Mouse (Mus musculus) G1E (cell line): ENCODE results near the gene Acta2.

Experiments
- CTCF ChIP-seq: IDR thresholded peaks from 2 replicates; pipeline ENCODE4 v1.5.1; 2012; ENCODE audit warnings: low read depth, low read length, inconsistent platforms, mixed read lengths
- GATA1 ChIP-seq: IDR thresholded peaks from 2 replicates; pipeline ENCODE4 v1.6.1; 2012; ENCODE audit warnings: borderline replicate concordance, low read length, inconsistent platforms, mixed read lengths
- GATA2 ChIP-seq: IDR thresholded peaks from 2 replicates; pipeline ENCODE4 v1.6.1; 2012; ENCODE audit warnings: low read depth, low read length, inconsistent platforms, borderline replicate concordance
- POLR2AphosphoS5 ChIP-seq: IDR thresholded peaks from 2 replicates; pipeline ENCODE4 v1.6.1; 2012; ENCODE audit warnings: low read depth, low read length, inconsistent platforms; ENCODE audit not compliant: insufficient replicate concordance
- TAL1 ChIP-seq: conservative IDR thresholded peaks from 2 replicates; pipeline ENCODE4 v1.6.1; 2012; ENCODE audit warnings: low read depth, low read length, inconsistent platforms, mixed read lengths

DNA sequence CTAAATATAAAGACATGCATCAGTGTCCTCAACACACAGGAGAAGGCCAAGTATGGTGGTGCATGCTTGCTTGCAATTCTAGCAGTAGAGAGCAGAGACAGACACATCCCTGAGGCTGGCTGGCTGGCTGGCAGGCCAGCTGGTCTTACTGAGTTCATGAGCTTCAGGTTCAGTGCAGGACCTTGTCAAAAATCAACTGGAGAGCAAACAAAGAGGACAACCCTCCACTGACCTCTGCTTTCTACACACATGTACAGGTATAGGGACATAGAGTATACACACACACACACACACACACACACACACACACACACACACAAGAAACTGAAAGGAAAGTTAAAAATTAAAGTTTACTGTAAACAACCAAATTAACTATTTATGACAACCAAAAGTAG lies 42.1 kb downstream of the Acta2 start:
- no peak for TF ChIP-seq GATA1
- TF ChIP-seq CTCF: no peak
- TF ChIP-seq POLR2AphosphoS5: no peak
- no peak for TF ChIP-seq TAL1
- no peak for TF ChIP-seq GATA2
